Mouse (Mus musculus): Measurements from ENCODE around the gene Rfx4. TPM values are rescaled to one million over a fixed set of nuclear protein-coding genes. Genes with fewer than 3 reads are reported as not detected.

Gene Rfx4
- polyA plus RNA-seq, 1 experiment from 2014 or later: 1.9 TPM

DNA sequence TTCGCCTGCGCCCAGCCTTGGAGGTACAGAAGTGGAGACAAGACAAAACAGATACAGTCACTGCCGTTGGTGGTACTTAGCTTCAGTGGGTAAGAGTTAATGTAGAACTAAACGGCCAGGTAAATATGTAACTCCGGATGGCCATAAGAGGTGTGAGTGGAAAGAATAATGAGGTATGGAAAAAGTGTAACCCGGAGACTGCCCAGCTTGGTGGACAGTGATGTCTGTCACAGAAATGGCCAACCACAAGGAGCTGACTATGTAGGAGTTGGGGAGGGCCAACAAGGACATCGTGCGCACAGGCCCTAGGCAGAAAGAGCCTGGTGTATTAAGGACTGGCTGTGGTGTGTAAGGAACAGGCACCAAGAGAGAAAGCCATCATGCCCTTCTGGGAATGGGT is 130.9 kb downstream of the Rfx4 start:
- H3K4me3 ChIP-seq: no peak overlapping the region
- H3K4me2 ChIP-seq (replicated peaks): no peak overlapping the region
- WGBS: 87% methylated on average over 8 of the region's 8 CpGs
- no peak for ATAC-seq (ENCODE audit: insufficient number of reproducible peaks, insufficient read depth, low FRiP score, low TSS enrichment)
- no peak overlapping the region for H3K27ac ChIP-seq
- H3K36me3 ChIP-seq: no peaks in the 10 kb centered on the region
- no peaks in the 10 kb centered on the region for H3K27me3 ChIP-seq
- no peaks in the 10 kb centered on the region for H3K9me3 ChIP-seq
- H3K9ac ChIP-seq: no peak overlapping the region
- 0 out of 2 replicates have a peak, but pooled peaks cover 7% of the 10 kb centered on the region for H3K4me1 ChIP-seq

DNA sequence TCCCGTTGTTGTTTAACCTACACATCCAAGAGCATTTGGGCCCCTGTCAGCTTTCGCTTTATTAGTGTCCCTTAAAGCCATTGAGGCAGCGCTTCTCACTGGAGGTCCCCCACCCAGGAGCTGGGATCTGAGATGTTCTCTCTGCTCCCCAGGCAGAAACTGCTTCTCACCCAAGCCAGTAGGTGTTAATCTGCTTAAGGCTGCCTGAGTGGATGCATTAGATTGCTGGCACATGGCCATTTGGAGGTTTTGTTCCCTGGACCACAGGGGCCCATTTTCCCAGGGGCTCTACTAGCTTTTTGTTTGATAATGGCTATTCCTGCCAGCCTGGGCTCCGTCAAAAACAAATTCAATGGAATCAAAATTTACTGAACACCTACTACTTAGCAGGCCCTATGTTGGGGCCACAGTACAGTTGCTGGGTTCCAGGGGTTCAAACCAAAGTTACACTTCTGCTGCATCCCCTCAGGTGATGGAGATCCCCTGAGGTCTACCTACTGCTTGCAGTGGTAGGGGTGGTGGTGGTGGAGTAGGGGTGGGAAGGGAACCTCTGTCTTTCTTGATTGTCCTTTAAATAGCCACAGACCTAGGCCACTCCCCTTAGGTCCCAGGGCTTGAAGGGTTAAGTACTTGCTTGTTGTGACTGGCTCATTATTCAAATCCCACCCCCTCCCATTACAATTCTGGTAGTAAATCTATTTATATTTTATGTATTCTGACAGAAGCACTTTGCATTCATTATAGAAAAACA is 133.4 kb downstream of the Rfx4 start:
- H3K4me2 ChIP-seq (replicated peaks): no peak overlapping the region
- no peaks in the 10 kb centered on the region for H3K27me3 ChIP-seq
- 60% methylated on average over 4 of the region's 4 CpGs for WGBS
- no peak overlapping the region for H3K27ac ChIP-seq
- 0 out of 2 replicates have a peak, but pooled peaks cover 7% of the 10 kb centered on the region for H3K4me1 ChIP-seq
- no peak overlapping the region for H3K9ac ChIP-seq
- no peaks in the 10 kb centered on the region for H3K9me3 ChIP-seq
- no peak overlapping the region for H3K4me3 ChIP-seq
- no peaks in the 10 kb centered on the region for H3K36me3 ChIP-seq
- no peak for ATAC-seq (ENCODE audit: insufficient number of reproducible peaks, insufficient read depth, low FRiP score, low TSS enrichment)

DNA sequence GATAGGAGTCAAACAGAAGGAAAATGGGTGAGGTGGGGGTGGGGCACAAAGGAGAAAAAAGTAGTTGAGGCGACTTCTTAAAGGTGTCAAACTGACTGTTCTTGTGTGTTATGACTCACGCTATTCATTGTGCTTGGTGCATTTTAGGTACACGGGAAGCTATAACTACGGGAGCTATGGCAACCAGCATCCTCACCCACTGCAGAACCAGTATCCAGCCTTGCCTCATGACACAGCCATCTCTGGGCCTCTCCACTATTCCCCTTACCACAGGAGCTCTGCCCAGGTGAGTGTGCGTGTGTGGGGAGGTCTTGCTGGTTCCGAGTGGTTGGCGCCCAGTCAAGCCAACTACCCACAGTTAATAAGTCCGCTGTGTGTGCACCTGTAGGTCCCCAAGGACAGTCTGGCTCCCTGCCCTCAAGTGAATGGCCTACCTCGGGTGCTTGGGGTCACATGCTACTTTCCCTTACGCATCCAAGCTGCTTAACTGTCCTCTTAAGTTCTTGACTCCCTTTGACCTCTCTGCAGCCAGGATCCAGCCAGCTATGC is 140.0 kb downstream of the Rfx4 start:
- Histone ChIP-seq H3K27me3 (no peaks in the 10 kb centered on the region), H3K9me3 (no peaks in the 10 kb centered on the region), H3K4me1 (peaks cover 10% of the 10 kb centered on the region; the same call in 1 of the 2 replicates), H3K36me3 (no peaks in the 10 kb centered on the region), H3K4me2 (replicated peaks) (no peak overlapping the region), H3K9ac (no peak overlapping the region), H3K27ac (no peak overlapping the region), H3K4me3 (no peak overlapping the region)
- 95% methylated on average over 10 of the region's 10 CpGs for WGBS
- no peak for ATAC-seq (ENCODE audit: insufficient number of reproducible peaks, insufficient read depth, low FRiP score, low TSS enrichment)

DNA sequence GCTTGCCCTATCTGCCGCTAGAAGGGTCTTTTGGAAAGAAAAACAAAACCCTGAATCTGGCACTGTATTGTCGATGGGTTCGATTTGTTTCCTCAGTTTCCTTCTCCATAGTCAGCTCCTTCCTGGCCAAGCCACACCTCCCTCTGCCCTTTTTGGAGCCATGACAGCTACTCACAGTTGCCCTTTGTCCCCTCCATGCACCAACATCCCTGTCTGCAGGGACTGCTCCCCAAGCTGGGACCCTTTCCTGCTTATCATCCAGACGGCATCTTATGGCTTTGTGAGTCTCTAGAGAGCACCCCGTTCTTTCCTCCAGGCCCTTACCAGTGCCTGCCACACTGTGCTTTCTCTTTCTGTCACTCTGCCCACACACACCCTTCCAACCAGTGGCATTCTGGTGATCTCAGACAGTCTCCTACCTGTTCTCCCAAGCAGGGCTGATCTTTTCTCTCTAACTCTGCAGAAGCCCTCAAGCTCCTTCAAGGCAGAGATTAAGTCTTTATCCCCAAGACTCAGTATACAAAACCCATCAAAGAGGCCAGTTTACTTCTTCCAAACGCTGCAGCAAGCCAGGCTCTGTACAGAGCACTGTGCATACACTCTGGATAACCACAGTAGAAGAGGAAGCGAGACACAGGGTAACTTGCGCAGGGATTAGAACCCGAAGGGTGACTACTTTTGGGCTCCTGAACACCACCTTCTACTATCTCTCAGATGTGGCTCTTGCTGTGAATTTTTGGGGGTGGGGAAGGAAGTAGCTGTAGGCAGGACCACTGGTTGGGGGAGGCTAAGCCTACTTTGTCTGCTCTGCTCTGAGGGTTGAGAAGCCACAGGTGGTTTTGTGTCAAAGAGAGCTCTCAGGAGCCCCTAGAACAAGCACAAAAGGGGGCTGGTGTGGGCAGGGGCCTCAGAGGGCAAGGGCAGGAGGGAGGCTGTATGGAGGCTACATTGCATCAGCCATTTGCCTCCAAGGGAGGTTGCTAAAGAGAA is 141.4 kb downstream of the Rfx4 start:
- Histone ChIP-seq H3K4me3 (no peak overlapping the region), H3K36me3 (no peaks in the 10 kb centered on the region), H3K27me3 (no peaks in the 10 kb centered on the region), H3K9ac (no peak overlapping the region), H3K9me3 (no peaks in the 10 kb centered on the region), H3K27ac (no peak overlapping the region), H3K4me1 (peaks cover 10% of the 10 kb centered on the region; the same call in 1 of the 2 replicates), H3K4me2 (replicated peaks) (no peak overlapping the region)
- ATAC-seq (ENCODE audit: insufficient number of reproducible peaks, insufficient read depth, low FRiP score, low TSS enrichment): no peak
- WGBS: 53% methylated on average over 9 of the region's 9 CpGs

GRCm38 (mm10) chr10:84898144-84898979 is 142.5 kb downstream of the Rfx4 start:
- Histone ChIP-seq H3K4me3 (no peak overlapping the region), H3K4me2 (replicated peaks) (no peak overlapping the region), H3K27ac (no peak overlapping the region), H3K27me3 (no peaks in the 10 kb centered on the region), H3K9me3 (no peaks in the 10 kb centered on the region), H3K4me1 (peaks cover 12% of the 10 kb centered on the region), H3K36me3 (no peaks in the 10 kb centered on the region), H3K9ac (no peak overlapping the region)
- 66% methylated on average over 3 of the region's 3 CpGs for WGBS
- ATAC-seq (ENCODE audit: insufficient number of reproducible peaks, insufficient read depth, low FRiP score, low TSS enrichment): no peak

DNA sequence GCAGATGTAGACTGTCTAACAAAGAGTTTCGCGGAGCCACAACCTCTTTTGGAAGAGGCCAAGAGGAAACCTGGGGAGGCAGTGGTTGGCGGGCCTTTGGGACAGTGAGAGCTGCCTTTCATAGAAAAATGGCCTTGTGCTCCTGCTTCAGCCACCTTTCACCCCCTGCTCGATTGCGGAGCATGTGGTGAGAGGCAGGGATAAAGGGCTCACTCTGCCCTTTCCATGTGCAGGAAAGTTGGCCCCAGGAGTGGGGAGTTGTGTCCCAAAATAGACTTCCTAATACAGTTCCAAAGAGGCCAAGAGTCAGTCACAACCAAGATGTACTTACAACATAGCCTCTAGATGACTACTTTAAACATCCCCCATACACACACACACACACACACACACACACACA is 145.8 kb downstream of the Rfx4 start:
- Histone ChIP-seq H3K4me1 (peaks cover 20% of the 10 kb centered on the region), H3K27me3 (no peaks in the 10 kb centered on the region), H3K4me3 (no peak overlapping the region), H3K9me3 (no peaks in the 10 kb centered on the region), H3K36me3 (no peaks in the 10 kb centered on the region), H3K27ac (no peak overlapping the region), H3K4me2 (replicated peaks) (no peak overlapping the region), H3K9ac (no peak overlapping the region)
- ATAC-seq (ENCODE audit: insufficient number of reproducible peaks, insufficient read depth, low FRiP score, low TSS enrichment): no peak
- 69% methylated on average over 5 of the region's 5 CpGs for WGBS

- Histone ChIP-seq H3K4me2 (replicated peaks) (no peak overlapping the region), H3K4me1 (peaks cover 19% of the 10 kb centered on the region), H3K27me3 (no peaks in the 10 kb centered on the region), H3K36me3 (no peaks in the 10 kb centered on the region), H3K9ac (no peak overlapping the region), H3K9me3 (no peaks in the 10 kb centered on the region), H3K27ac (no peak overlapping the region), H3K4me3 (no peak overlapping the region)
- ATAC-seq (ENCODE audit: insufficient number of reproducible peaks, insufficient read depth, low FRiP score, low TSS enrichment): no peak
- 76% methylated on average over 2 of the region's 2 CpGs for WGBS
These were observed 146.4 kb downstream of the Rfx4 start for GRCm38 (mm10) chr10:84902213-84902612.

DNA sequence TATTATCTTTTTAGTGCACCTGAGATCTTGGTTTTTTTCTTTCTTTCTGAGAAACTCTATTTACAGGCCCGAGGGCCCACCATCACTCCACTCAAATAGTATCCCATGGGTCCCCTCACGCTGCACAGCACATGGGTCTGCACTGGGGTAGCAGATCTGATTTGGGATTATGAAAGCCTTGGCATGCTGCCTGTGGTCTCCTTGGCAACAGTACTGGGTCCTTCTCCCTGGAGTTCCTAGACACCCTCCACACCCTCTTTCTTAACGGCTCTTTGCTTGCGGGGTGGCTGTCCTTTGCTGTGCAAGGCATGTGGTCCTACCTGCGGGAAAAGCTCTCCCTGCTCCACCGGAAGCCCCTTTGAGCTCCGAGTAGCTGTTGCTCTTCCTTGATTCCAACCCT is 147.4 kb downstream of the Rfx4 start:
- peak overlapping the region; percentile 28; the same call in 1 of the 2 replicates for H3K4me2 ChIP-seq (replicated peaks)
- H3K4me3 ChIP-seq: no peak overlapping the region
- no peak overlapping the region for H3K27ac ChIP-seq

GRCm38 (mm10) chr10:84903742-84904141 is 147.9 kb downstream of the Rfx4 start:
- Histone ChIP-seq H3K9me3 (no peaks in the 10 kb centered on the region), H3K9ac (no peak overlapping the region), H3K36me3 (no peaks in the 10 kb centered on the region), H3K4me2 (replicated peaks) (peak overlapping the region; percentile 28; the same call in 1 of the 2 replicates), H3K27ac (no peak overlapping the region), H3K4me1 (peaks cover 11% of the 10 kb centered on the region), H3K4me3 (no peak overlapping the region), H3K27me3 (no peaks in the 10 kb centered on the region)
- 6% methylated on average over 5 of the region's 5 CpGs for whole genome bisulfite sequencing
- peak; percentile 63; the same call in 1 of the 2 replicates for ATAC-seq (ENCODE audit: insufficient number of reproducible peaks, insufficient read depth, low FRiP score, low TSS enrichment)

More for the DNA sequence above, 147.4 kb downstream of the Rfx4 start:
- no peak for ATAC-seq (ENCODE audit: insufficient number of reproducible peaks, insufficient read depth, low FRiP score, low TSS enrichment)
- peaks cover 14% of the 10 kb centered on the region for H3K4me1 ChIP-seq
- H3K36me3 ChIP-seq: no peaks in the 10 kb centered on the region
- no peaks in the 10 kb centered on the region for H3K9me3 ChIP-seq
- WGBS: 62% methylated on average over 7 of the region's 7 CpGs
- no peaks in the 10 kb centered on the region for H3K27me3 ChIP-seq
- no peak overlapping the region for H3K9ac ChIP-seq

DNA sequence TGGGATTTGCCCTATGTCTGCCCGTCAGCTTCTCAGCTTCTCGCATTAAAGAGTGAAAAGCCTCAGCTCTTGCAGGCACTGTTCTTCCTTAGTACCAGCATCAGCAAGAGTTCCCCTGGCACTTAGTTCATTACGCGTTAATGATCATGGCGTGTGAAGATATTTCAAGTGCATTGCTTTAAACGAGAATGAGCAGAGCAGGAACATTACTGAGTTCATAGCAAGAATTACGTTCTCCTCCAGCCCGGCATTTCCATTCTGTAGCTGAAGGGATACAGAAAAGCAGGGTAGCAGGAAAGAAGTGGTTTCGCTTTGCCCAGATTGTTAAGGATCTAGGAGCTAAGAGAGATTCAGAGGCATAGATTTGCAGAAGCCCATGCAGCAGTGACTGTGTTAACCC is 151.0 kb downstream of the Rfx4 start:
- WGBS: 79% methylated on average over 9 of the region's 9 CpGs

GRCm38 (mm10) chr10:84908006-84908405 is 152.1 kb downstream of the Rfx4 start:
- H3K27me3 ChIP-seq: no peaks in the 10 kb centered on the region

More for the DNA sequence above, 151.0 kb downstream of the Rfx4 start:
- no peak overlapping the region for H3K4me3 ChIP-seq
- no peaks in the 10 kb centered on the region for H3K36me3 ChIP-seq
- no peaks in the 10 kb centered on the region for H3K27me3 ChIP-seq
- H3K27ac ChIP-seq: no peak overlapping the region
- peaks cover 15% of the 10 kb centered on the region for H3K4me1 ChIP-seq
- H3K9me3 ChIP-seq: no peaks in the 10 kb centered on the region
- H3K4me2 ChIP-seq (replicated peaks): no peak overlapping the region
- ATAC-seq (ENCODE audit: insufficient number of reproducible peaks, insufficient read depth, low FRiP score, low TSS enrichment): no peak
- H3K9ac ChIP-seq: no peak overlapping the region

More at GRCm38 (mm10) chr10:84908006-84908405, 152.1 kb downstream of the Rfx4 start:
- Histone ChIP-seq H3K4me1 (peaks cover 15% of the 10 kb centered on the region), H3K9ac (no peak overlapping the region), H3K36me3 (no peaks in the 10 kb centered on the region), H3K27ac (no peak overlapping the region), H3K9me3 (no peaks in the 10 kb centered on the region), H3K4me2 (replicated peaks) (no peak overlapping the region), H3K4me3 (no peak overlapping the region)
- ATAC-seq (ENCODE audit: insufficient number of reproducible peaks, insufficient read depth, low FRiP score, low TSS enrichment): no peak
- WGBS: 90% methylated on average over 3 of the region's 3 CpGs
